Mouse (Mus musculus) G1E (cell line): Measurements from ENCODE around the gene Tob1. TPM values are rescaled to one million over a fixed set of nuclear protein-coding genes. Genes with fewer than 3 reads are reported as not detected.

Experiments used
- ATAC-seq: 2 replicates; pipeline ENCODE4 v1.8.0; 2016; ENCODE audit warnings: mild to moderate bottlenecking; ENCODE audit not compliant: insufficient number of reproducible peaks, poor library complexity, low FRiP score, severe bottlenecking; ENCODE audit errors: extremely low read depth
- DNase-seq: peaks from one replicate; pipeline ENCODE4 v3.0.0; 2012; ENCODE audit warnings: low spot score
- H3K27me3 ChIP-seq: 2 replicates; pipeline ENCODE4 v1.6.1; 2012; ENCODE audit warnings: mild to moderate bottlenecking, low read length, inconsistent platforms; ENCODE audit not compliant: insufficient read depth
- H3K36me3 ChIP-seq: replicated peaks from 2 replicates; pipeline ENCODE3; 2012; ENCODE audit warnings: mild to moderate bottlenecking, inconsistent platforms
- H3K4me1 ChIP-seq: 2 replicates; pipeline ENCODE4 v1.6.1; 2012; ENCODE audit warnings: low read depth, low read length, inconsistent platforms, mixed read lengths; ENCODE audit not compliant: insufficient read depth
- H3K4me3 ChIP-seq: 2 replicates; pipeline ENCODE4 v1.5.1; 2012; ENCODE audit warnings: low read depth, mild to moderate bottlenecking, inconsistent platforms, low read length, moderate library complexity, mixed read lengths
- H3K9me3 ChIP-seq: replicated peaks from 2 replicates; pipeline ENCODE4 v1.6.1; 2012; ENCODE audit warnings: inconsistent platforms
- CTCF ChIP-seq: IDR thresholded peaks from 2 replicates; pipeline ENCODE4 v1.5.1; 2012; ENCODE audit warnings: low read depth, low read length, inconsistent platforms, mixed read lengths
- GATA1 ChIP-seq: IDR thresholded peaks from 2 replicates; pipeline ENCODE4 v1.6.1; 2012; ENCODE audit warnings: borderline replicate concordance, low read length, inconsistent platforms, mixed read lengths
- GATA2 ChIP-seq: IDR thresholded peaks from 2 replicates; pipeline ENCODE4 v1.6.1; 2012; ENCODE audit warnings: low read depth, low read length, inconsistent platforms, borderline replicate concordance
- POLR2AphosphoS5 ChIP-seq: IDR thresholded peaks from 2 replicates; pipeline ENCODE4 v1.6.1; 2012; ENCODE audit warnings: low read depth, low read length, inconsistent platforms; ENCODE audit not compliant: insufficient replicate concordance
- TAL1 ChIP-seq: conservative IDR thresholded peaks from 2 replicates; pipeline ENCODE4 v1.6.1; 2012; ENCODE audit warnings: low read depth, low read length, inconsistent platforms, mixed read lengths
- polyA plus RNA-seq: library from polyadenylated mRNA; stranded (reverse); fragments of >175 nt; gene quantifications from 2 replicates; pipeline ENCODE4 v1.2.3, GENCODE M21; 2012
- total RNA-seq, 2 experiments: library from RNA; stranded (forward) in 1 of 2; stranded (reverse) in 1 of 2; fragments of 200-1000 nt in 1 of 2; fragments of >200 nt in 1 of 2; fragmentation: Nextera tagmentation in 1 of 2; gene quantifications; 2 replicates each; pipeline ENCODE4 v1.2.3; 2014 to 2017

The Tob1 gene
- total and polyA plus RNA-seq, 3 experiments = 9.9 to 28.6 (median 11.1) TPM

- DNase-seq = no peak
- Histone ChIP-seq H3K4me3 (no peak overlapping the region), H3K4me1 (peaks cover 59% of the 10 kb centered on the region), H3K36me3 (no peaks in the 10 kb centered on the region), H3K27me3 (peaks cover 6% of the 10 kb centered on the region), H3K9me3 (no peaks in the 10 kb centered on the region)
- TF ChIP-seq GATA1 (no peak), GATA2 (no peak), POLR2AphosphoS5 (no peak), CTCF (no peak), TAL1 (no peak)
- no peak for ATAC-seq
These were observed 8.2 kb upstream of the Tob1 start for GRCm38 (mm10) chr11:94203066-94203465.

DNA sequence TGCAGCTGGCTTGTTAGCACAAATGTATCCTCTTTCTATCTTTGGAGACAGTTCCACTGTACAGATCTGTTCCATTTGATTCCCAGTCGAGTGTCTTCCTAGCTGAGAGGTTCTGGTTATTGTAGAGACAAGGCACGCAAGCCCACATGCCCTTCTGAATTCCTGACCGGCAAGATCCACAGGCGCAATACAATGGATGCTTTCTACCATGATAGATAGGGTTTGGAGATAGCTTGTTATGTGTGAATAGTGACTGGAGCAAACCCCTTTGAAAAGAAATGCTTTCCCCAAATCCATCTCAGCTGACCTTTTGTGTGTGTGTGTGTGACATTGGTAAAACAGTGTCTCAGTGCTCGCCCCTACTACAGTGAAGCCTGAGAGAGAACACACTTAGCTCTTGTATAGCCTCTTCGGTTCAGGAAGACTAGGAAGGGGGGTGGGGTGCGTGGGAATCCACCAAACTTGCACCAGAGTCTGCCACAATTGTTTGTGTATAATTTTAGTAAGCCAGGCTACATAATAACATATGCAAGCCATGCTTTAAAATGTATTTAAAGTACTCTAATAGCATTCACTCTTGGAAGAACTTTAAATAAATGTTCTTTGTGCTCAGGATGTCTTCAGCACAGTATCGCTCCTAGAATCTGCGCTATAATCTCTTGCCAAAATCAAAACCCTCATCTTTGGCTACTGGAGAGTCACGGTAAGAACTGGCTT lies 4.7 kb upstream of the Tob1 start:
- Histone ChIP-seq H3K4me1 (peaks cover 50% of the 10 kb centered on the region), H3K36me3 (no peaks in the 10 kb centered on the region), H3K9me3 (no peaks in the 10 kb centered on the region), H3K4me3 (no peak overlapping the region), H3K27me3 (peaks cover 3% of the 10 kb centered on the region)
- TF ChIP-seq GATA1 = no peak
- no peak for TF ChIP-seq POLR2AphosphoS5
- no peak for TF ChIP-seq TAL1
- no peak for TF ChIP-seq CTCF
- TF ChIP-seq GATA2 = no peak
- DNase-seq = no peak
- no peak for ATAC-seq

- no peaks in the 10 kb centered on the region for H3K9me3 ChIP-seq
- peaks cover 3% of the 10 kb centered on the region for H3K27me3 ChIP-seq
- ATAC-seq (no peak), DNase-seq (no peak)
- no peak overlapping the region for H3K4me3 ChIP-seq
- H3K36me3 ChIP-seq = peaks cover 5% of the 10 kb centered on the region
- H3K4me1 ChIP-seq = peaks cover 45% of the 10 kb centered on the region
- TF ChIP-seq GATA1 (no peak), GATA2 (no peak), POLR2AphosphoS5 (no peak)
These were observed 2.2 kb upstream of the Tob1 start for GRCm38 (mm10) chr11:94208811-94209675.

DNA sequence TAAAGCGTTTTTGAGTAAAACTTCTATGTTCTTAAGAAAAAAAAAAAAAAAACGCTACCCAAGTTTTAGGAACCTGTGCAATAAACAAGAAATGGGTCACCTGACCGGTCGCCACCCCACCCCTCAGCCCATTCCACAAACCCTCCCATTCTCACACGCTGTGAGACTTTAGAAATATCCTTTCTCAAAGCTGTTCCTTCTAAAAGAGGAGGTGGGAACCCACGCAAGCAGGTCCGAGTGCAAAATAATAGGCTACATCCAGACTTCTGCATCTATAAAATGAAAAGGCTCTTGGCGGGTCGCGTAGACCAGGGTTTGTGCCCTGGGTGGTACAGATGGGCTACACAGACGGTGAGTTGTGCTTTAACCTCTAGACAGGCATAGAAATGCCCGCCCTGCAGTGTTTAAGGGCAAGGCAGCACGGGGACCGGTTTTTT lies 1.5 kb upstream of the Tob1 start:
- DNase-seq (no peak), ATAC-seq (no peak)
- Histone ChIP-seq H3K4me1 (peaks cover 50% of the 10 kb centered on the region), H3K9me3 (no peaks in the 10 kb centered on the region), H3K36me3 (peaks cover 12% of the 10 kb centered on the region), H3K4me3 (peak overlapping the region; percentile 77), H3K27me3 (peaks cover 3% of the 10 kb centered on the region)
- no peak for TF ChIP-seq POLR2AphosphoS5
- TF ChIP-seq TAL1 = no peak
- no peak for TF ChIP-seq GATA2
- TF ChIP-seq CTCF = no peak
- no peak for TF ChIP-seq GATA1

DNA sequence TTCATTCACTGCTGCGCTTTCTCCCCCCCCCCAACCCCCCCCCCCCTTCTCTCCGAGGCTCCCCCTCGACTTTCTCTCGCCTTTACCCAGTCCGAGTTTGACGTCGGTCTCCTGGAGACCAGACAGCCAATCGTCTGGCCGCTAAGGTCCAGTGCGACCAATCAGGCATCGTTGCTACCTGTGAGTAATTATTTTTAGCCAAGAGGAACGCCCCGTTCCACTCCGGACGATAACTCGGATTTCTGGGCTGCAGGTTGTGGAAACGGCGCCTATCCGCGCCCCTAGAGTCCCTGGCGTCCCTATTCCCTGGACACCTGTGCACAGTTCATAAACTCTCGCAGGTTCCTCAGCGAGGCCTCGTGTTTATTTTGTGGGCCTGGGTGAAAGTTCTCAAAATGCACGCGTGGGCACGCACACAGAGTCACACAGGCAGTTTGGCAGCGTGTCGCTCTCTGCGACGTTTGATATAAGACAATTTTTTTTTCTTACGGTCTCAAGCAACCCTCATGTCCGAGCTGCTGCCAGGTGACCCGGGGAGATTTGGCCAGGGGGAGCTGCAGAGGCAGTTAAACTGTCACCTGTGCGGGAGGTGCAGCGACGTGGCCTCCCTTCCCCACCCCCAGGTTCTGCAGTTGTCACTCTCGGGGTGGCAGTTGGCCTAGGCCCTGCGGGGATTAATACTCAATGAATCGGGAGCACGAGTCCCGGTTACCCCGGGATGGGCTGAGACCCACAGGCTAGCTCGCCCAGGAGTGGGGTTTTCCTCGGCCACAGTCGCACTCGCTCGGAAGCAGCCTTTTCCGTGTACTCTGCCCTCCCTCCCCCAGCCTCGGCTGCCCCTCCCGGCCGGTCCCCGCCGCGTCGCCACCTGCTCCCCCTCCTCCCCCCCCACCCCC lies 815 bp upstream of the Tob1 start:
- H3K4me3 ChIP-seq = peak overlapping the region; percentile 77
- TF ChIP-seq TAL1 (no peak), CTCF (no peak), GATA2 (no peak)
- peak; percentile 67 for ATAC-seq

More for the DNA sequence above, 815 bp upstream of the Tob1 start:
- peaks cover 13% of the 10 kb centered on the region for H3K36me3 ChIP-seq
- DNase-seq = peak; percentile 95
- peaks cover 3% of the 10 kb centered on the region for H3K27me3 ChIP-seq
- H3K4me1 ChIP-seq = peaks cover 50% of the 10 kb centered on the region
- H3K9me3 ChIP-seq = no peaks in the 10 kb centered on the region
